Mouse (Mus musculus) MEL (cell line): Measurements from ENCODE around the gene Hsd3b7. TPM values are rescaled to one million over a fixed set of nuclear protein-coding genes. Genes with fewer than 3 reads are reported as not detected.

Experiments
- DNase-seq: peaks from one replicate; pipeline ENCODE4 v3.0.0; 2011; ENCODE audit warnings: low read depth, low spot score
- H3K27ac ChIP-seq: 2 replicates; pipeline ENCODE4 v1.5.1; 2012; ENCODE audit warnings: low read depth, mild to moderate bottlenecking, control low read depth, low read length, moderate library complexity; ENCODE audit not compliant: control insufficient read depth
- H3K27me3 ChIP-seq, 2 experiments: fragments of 150-350 bp in 1 of 2; sonication (generic) in 1 of 2; 2 replicates each; pipeline ENCODE4 v1.6.1; 2012; ENCODE audit warnings: low read length in 2 of 2, mild to moderate bottlenecking in 2 of 2, improper control_type of control experiment in 1 of 2, moderate library complexity in 1 of 2; ENCODE audit not compliant: insufficient read depth in 2 of 2, control insufficient read depth in 1 of 2
- H3K36me3 ChIP-seq, 2 experiments: 2 replicates each; pipeline ENCODE4 v1.6.1; 2012 to 2014; ENCODE audit warnings: low read length in 2 of 2, improper control_type of control experiment in 1 of 2, inconsistent platforms in 1 of 2, mild to moderate bottlenecking in 1 of 2; ENCODE audit not compliant: insufficient read depth in 2 of 2, control insufficient read depth in 1 of 2
- H3K4me1 ChIP-seq, 2 experiments: fragments of 150-350 bp in 1 of 2; sonication (generic) in 1 of 2; 2 replicates each; pipeline ENCODE4 v1.6.1; 2012; ENCODE audit warnings: low read length in 2 of 2, improper control_type of control experiment in 1 of 2, mild to moderate bottlenecking in 1 of 2; ENCODE audit not compliant: insufficient read depth in 2 of 2, control insufficient read depth in 1 of 2
- H3K4me3 ChIP-seq, 2 experiments: fragments of 150-350 bp in 1 of 2; sonication (generic) in 1 of 2; 2 replicates each; pipeline ENCODE4 v1.5.1; 2012; ENCODE audit warnings: low read depth in 2 of 2, low read length in 2 of 2, mild to moderate bottlenecking in 2 of 2, moderate library complexity in 2 of 2, control low read depth in 1 of 2, improper control_type of control experiment in 1 of 2; ENCODE audit not compliant: control insufficient read depth in 1 of 2, insufficient read depth in 1 of 2
- H3K79me2 ChIP-seq: 2 replicates; pipeline ENCODE4 v1.6.1; 2012; ENCODE audit warnings: mild to moderate bottlenecking, low read length, moderate library complexity; ENCODE audit not compliant: control insufficient read depth, poor library complexity, insufficient read depth
- H3K9ac ChIP-seq: 2 replicates; pipeline ENCODE4 v1.6.1; 2012; ENCODE audit warnings: low read depth, mild to moderate bottlenecking, control low read depth, low read length, moderate library complexity; ENCODE audit not compliant: control insufficient read depth, poor library complexity, severe bottlenecking
- H3K9me3 ChIP-seq: fragments of 150-350 bp; sonication (generic); replicated peaks from 2 replicates; pipeline ENCODE4 v1.6.1; 2012; ENCODE audit warnings: mild to moderate bottlenecking, low read length, improper control_type of control experiment, moderate library complexity; ENCODE audit not compliant: insufficient read depth
- BHLHE40 ChIP-seq: IDR thresholded peaks from 2 replicates; pipeline ENCODE4 v1.6.1; 2012; ENCODE audit warnings: low read depth, mild to moderate bottlenecking, inconsistent platforms, low read length, improper control_type of control experiment, borderline replicate concordance
- CHD1 ChIP-seq: IDR thresholded peaks from 2 replicates; pipeline ENCODE4 v1.6.1; 2012; ENCODE audit warnings: low read depth, mild to moderate bottlenecking, inconsistent platforms, low read length, improper control_type of control experiment
- CHD2 ChIP-seq: IDR thresholded peaks from 2 replicates; pipeline ENCODE4 v1.6.1; 2011; ENCODE audit warnings: low read length, improper control_type of control experiment
- CTCF ChIP-seq, 3 experiments: IDR thresholded peaks in 2 of 3; conservative IDR thresholded peaks in 1 of 3; 2 replicates each; pipeline ENCODE4 v1.5.1; 2011 to 2012; ENCODE audit warnings: low read length in 3 of 3, low read depth in 2 of 3, mild to moderate bottlenecking in 2 of 3, improper control_type of control experiment in 1 of 3, inconsistent platforms in 1 of 3, mixed read lengths in 1 of 3, moderate library complexity in 1 of 3; ENCODE audit not compliant: control insufficient read depth in 1 of 3, insufficient read depth in 1 of 3, poor library complexity in 1 of 3, severe bottlenecking in 1 of 3
- ELF1 ChIP-seq: IDR thresholded peaks from 2 replicates; pipeline ENCODE4 v1.6.1; 2014; ENCODE audit warnings: low read depth, mild to moderate bottlenecking, inconsistent platforms, low read length, improper control_type of control experiment, moderate library complexity
- EP300 ChIP-seq, 2 experiments: IDR thresholded peaks; 2 replicates each; pipeline ENCODE4 v1.6.1; 2011; ENCODE audit warnings: improper control_type of control experiment in 2 of 2, low read length in 2 of 2, low read depth in 1 of 2, mild to moderate bottlenecking in 1 of 2
- ETS1 ChIP-seq: IDR thresholded peaks from 2 replicates; pipeline ENCODE4 v1.6.1; 2012; ENCODE audit warnings: low read depth, mild to moderate bottlenecking, inconsistent platforms, low read length, improper control_type of control experiment, moderate library complexity
- GABPA ChIP-seq: IDR thresholded peaks from 2 replicates; pipeline ENCODE4 v1.6.1; 2012; ENCODE audit warnings: low read depth, mild to moderate bottlenecking, inconsistent platforms, low read length, improper control_type of control experiment, moderate library complexity
- GATA1 ChIP-seq: IDR thresholded peaks from 2 replicates; pipeline ENCODE4 v1.6.1; 2011; ENCODE audit warnings: low read depth, low read length, improper control_type of control experiment
- JUND ChIP-seq: IDR thresholded peaks from 2 replicates; pipeline ENCODE4 v1.6.1; 2011; ENCODE audit warnings: low read depth, mild to moderate bottlenecking, improper control_type of control experiment, low read length
- MAFK ChIP-seq: IDR thresholded peaks from 2 replicates; pipeline ENCODE4 v1.6.1; 2011; ENCODE audit warnings: low read depth, mild to moderate bottlenecking, low read length, improper control_type of control experiment, borderline replicate concordance
- MAZ ChIP-seq: IDR thresholded peaks from 2 replicates; pipeline ENCODE4 v1.6.1; 2012; ENCODE audit warnings: low read depth, mild to moderate bottlenecking, inconsistent platforms, low read length, improper control_type of control experiment
- MXI1 ChIP-seq: IDR thresholded peaks from 2 replicates; pipeline ENCODE4 v1.6.1; 2011; ENCODE audit warnings: mild to moderate bottlenecking, low read depth, low read length, improper control_type of control experiment
- MYC ChIP-seq: IDR thresholded peaks from 2 replicates; pipeline ENCODE4 v1.6.1; 2011; ENCODE audit warnings: low read depth, mild to moderate bottlenecking, low read length, improper control_type of control experiment, moderate library complexity
- NRF1 ChIP-seq: IDR thresholded peaks from 2 replicates; pipeline ENCODE4 v1.6.1; 2014; ENCODE audit warnings: low read depth, mild to moderate bottlenecking, inconsistent platforms, low read length, improper control_type of control experiment, moderate library complexity; ENCODE audit not compliant: poor library complexity, insufficient read depth, severe bottlenecking
- POLR2AphosphoS2 ChIP-seq: IDR thresholded peaks from 2 replicates; pipeline ENCODE4 v1.6.1; 2011; ENCODE audit warnings: low read length, improper control_type of control experiment
- POLR2AphosphoS5 ChIP-seq: IDR thresholded peaks from 2 replicates; pipeline ENCODE4 v1.6.1; 2012; ENCODE audit warnings: low read depth, borderline replicate concordance, mild to moderate bottlenecking, inconsistent platforms, low read length, moderate library complexity, mixed read lengths
- RAD21 ChIP-seq: IDR thresholded peaks from 2 replicates; pipeline ENCODE4 v1.6.1; 2011; ENCODE audit warnings: mild to moderate bottlenecking, low read depth, low read length, improper control_type of control experiment
- TAL1 ChIP-seq: IDR thresholded peaks from 2 replicates; pipeline ENCODE4 v1.6.1; 2012; ENCODE audit warnings: mild to moderate bottlenecking, inconsistent platforms, low read length, moderate library complexity, mixed read lengths
- TBP ChIP-seq: IDR thresholded peaks from 2 replicates; pipeline ENCODE4 v1.8.0; 2011; ENCODE audit warnings: low read depth, low read length, improper control_type of control experiment
- USF1 ChIP-seq: IDR thresholded peaks from 2 replicates; pipeline ENCODE4 v1.6.1; 2014; ENCODE audit warnings: low read depth, mild to moderate bottlenecking, inconsistent platforms, low read length, improper control_type of control experiment, moderate library complexity
- USF2 ChIP-seq, 2 experiments: IDR thresholded peaks; 2 replicates each; pipeline ENCODE4 v1.6.1; 2011 to 2012; ENCODE audit warnings: improper control_type of control experiment in 2 of 2, low read length in 2 of 2, borderline replicate concordance in 1 of 2, inconsistent platforms in 1 of 2, low read depth in 1 of 2, mild to moderate bottlenecking in 1 of 2; ENCODE audit not compliant: insufficient read depth in 1 of 2
- ZKSCAN1 ChIP-seq: IDR thresholded peaks from 2 replicates; pipeline ENCODE4 v1.6.1; 2012; ENCODE audit warnings: low read depth, mild to moderate bottlenecking, inconsistent platforms, low read length, improper control_type of control experiment, moderate library complexity
- ZNF384 ChIP-seq: IDR thresholded peaks from 2 replicates; pipeline ENCODE4 v1.6.1; 2012; ENCODE audit warnings: low read depth, mild to moderate bottlenecking, inconsistent platforms, low read length, improper control_type of control experiment
- polyA plus RNA-seq, 2 experiments: library from polyadenylated mRNA; stranded (reverse) in 1 of 2; unstranded in 1 of 2; fragments of >175 nt in 1 of 2; fragments of >200 nt in 1 of 2; gene quantifications; 2 replicates each; pipeline versions ENCODE4 v1.2.1 to v1.2.4; 2012; ENCODE audit warnings: low replicate concordance in 2 of 2, low read depth in 1 of 2; ENCODE audit not compliant: insufficient read length in 2 of 2, insufficient read depth in 1 of 2, missing spikeins in 1 of 2
- total RNA-seq: library from RNA; depleted of rRNA; stranded (reverse); fragments of 300-350 nt; gene quantifications from 2 replicates; pipeline ENCODE4 v1.2.3, GENCODE M21; 2012

The Hsd3b7 gene
- total and polyA plus RNA-seq, 3 experiments = 0.75 to 1.4 TPM; not detected in 1

DNA sequence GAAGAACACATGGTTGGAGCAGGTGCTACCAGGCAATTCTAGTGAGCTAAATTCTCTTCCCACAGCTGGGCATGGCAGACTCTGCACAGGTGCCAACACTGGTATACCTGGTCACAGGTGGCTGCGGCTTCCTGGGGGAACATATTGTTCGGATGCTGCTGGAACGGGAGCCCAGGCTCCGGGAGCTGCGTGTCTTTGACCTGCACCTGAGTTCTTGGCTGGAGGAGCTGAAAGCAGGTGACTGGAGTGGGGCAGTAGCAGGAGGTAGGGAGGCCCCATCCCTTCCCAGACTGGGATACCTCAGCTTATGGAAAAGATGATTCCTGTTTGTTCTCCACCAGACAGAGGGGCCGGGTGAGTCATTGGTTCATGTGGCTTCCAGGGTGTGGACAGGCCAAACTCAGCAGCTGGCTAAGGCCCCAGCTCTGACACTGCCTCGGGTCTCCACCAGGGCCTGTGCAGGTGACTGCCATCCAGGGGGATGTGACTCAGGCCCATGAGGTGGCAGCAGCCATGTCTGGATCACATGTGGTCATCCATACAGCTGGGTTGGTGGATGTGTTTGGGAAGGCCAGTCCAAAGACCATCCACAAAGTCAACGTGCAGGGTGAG, 712 bp downstream of the Hsd3b7 start:
- H3K36me3 ChIP-seq = peaks cover 0 to 14% of the 10 kb centered on the region in 2 experiments; a peak in 3 of 4 replicates
- no peaks in the 10 kb centered on the region; the same call in 1 of the 2 replicates for H3K79me2 ChIP-seq
- no peaks in the 10 kb centered on the region for H3K9me3 ChIP-seq
- H3K27ac ChIP-seq = no peak overlapping the region
- H3K4me1 ChIP-seq = peaks cover 8 to 20% of the 10 kb centered on the region in 2 experiments
- DNase-seq = no peak
- H3K9ac ChIP-seq = no peak overlapping the region
- no peaks in the 10 kb centered on the region for H3K27me3 ChIP-seq
- no peak overlapping the region for H3K4me3 ChIP-seq
- TF ChIP-seq MYC (no peak), TBP (no peak)

GRCm38 (mm10) chr7:127802313-127802712, 1.9 kb downstream of the Hsd3b7 start:
- H3K4me1 ChIP-seq = peaks cover 16 to 31% of the 10 kb centered on the region in 2 experiments
- H3K4me3 ChIP-seq = no peak overlapping the region
- H3K27me3 ChIP-seq = no peaks in the 10 kb centered on the region
- TF ChIP-seq BHLHE40 = no peak
- no peak for TF ChIP-seq MXI1
- no peak for TF ChIP-seq USF2 (IDR thresholded peaks at IDR 0.05; ENCODE audit: borderline replicate concordance in 1 of 2, insufficient read depth in 1 of 2, low read depth in 1 of 2, low read length in 2 of 2)
- no peak for TF ChIP-seq CTCF (IDR thresholded peaks at IDR 0.05 in 2 of 3, conservative IDR thresholded peaks at IDR 0.05 in 1 of 3; ENCODE audit: control insufficient read depth in 1 of 3, insufficient read depth in 1 of 3, low read depth in 2 of 3, low read length in 3 of 3, poor library complexity in 1 of 3, severe bottlenecking in 1 of 3)
- no peaks in the 10 kb centered on the region for H3K9me3 ChIP-seq
- no peak for DNase-seq
- H3K36me3 ChIP-seq = peaks cover 0 to 18% of the 10 kb centered on the region in 2 experiments; a peak in 3 of 4 replicates
- no peak overlapping the region for H3K9ac ChIP-seq
- no peak overlapping the region for H3K27ac ChIP-seq
- peaks cover 1% of the 10 kb centered on the region; the same call in 1 of the 2 replicates for H3K79me2 ChIP-seq

GRCm38 (mm10) chr7:127808821-127809220, 8.4 kb downstream of the Hsd3b7 start:
- Histone ChIP-seq H3K27ac (peak overlapping the region; percentile 43), H3K79me2 (peaks cover 1% of the 10 kb centered on the region; the same call in 1 of the 2 replicates), H3K9ac (no peak overlapping the region), H3K4me1 (peaks cover 17 to 46% of the 10 kb centered on the region in 2 experiments)
- peak; percentile 44 for DNase-seq
- TF ChIP-seq CTCF (IDR thresholded peaks at IDR 0.05 in 2 of 3, conservative IDR thresholded peaks at IDR 0.05 in 1 of 3; ENCODE audit: control insufficient read depth in 1 of 3, insufficient read depth in 1 of 3, low read depth in 2 of 3, low read length in 3 of 3, poor library complexity in 1 of 3, severe bottlenecking in 1 of 3) (no peak), ZNF384 (no peak), NRF1 (no peak), ZKSCAN1 (no peak), POLR2AphosphoS2 (no peak), MYC (no peak), EP300 (IDR thresholded peaks at IDR 0.05; ENCODE audit: low read depth in 1 of 2, low read length in 2 of 2) (no peak), ELF1 (no peak), JUND (no peak), GABPA (no peak), CHD1 (no peak), TAL1 (no peak), USF1 (no peak), MAFK (no peak), RAD21 (no peak), POLR2AphosphoS5 (no peak), GATA1 (no peak), ETS1 (no peak), CHD2 (no peak), MAZ (no peak)
- TF ChIP-seq, all 39 proteins: peak for 0
- Histone ChIP-seq H3K4me3 (no peak overlapping the region), H3K27me3 (no peaks in the 10 kb centered on the region), H3K9me3 (no peaks in the 10 kb centered on the region), H3K36me3 (peaks cover 0 to 27% of the 10 kb centered on the region in 2 experiments; a peak in 2 of 4 replicates)
